Mouse (Mus musculus): ENCODE measurements at regions not wholly inside any gene's neighbourhood (a gene's known extent, or its start where the extent isn't known, plus 50 kb on each side); places are given as distances from the start of the nearest gene placed in this dataset.

DNA sequence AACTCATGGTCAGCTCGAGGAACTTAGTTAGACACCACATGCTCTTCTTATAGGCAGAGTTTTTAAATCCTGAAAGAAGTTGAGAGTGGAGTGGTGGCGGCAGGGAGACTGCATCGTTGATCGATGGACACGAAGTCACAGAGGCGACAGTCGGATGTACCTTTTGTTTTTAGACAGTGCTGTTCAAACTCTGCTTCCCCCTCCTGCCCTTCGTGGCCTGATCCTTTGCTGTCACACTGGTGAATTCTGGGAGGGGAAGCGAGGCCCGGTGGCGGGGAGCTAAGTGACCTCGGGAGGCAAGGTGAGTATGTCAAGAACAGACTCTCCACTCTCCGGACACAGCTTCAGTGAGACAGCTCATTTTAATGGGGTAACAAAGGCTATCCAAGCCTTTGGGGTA is 155.5 kb downstream of the Cog6 start:
- no peak for DNase-seq (ENCODE audit: low read depth, low spot score)

DNA sequence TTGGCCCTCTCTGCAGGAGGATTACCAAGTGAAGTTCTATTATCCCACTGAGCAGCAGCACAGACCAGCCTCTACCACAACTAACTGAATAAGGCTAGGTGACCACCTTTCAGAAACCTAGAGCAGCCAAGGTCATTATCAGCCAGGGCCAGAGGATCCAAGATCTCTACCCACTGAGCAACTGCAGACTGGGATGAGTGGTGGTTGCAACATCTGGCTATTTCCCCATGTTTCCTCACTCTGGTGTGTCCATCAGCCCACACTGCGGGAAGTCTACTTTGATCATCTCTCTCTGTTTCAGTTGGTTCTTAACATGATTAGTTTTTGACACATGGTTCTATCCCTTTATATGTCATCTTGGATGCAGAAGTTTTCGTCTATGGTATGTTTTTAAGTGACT is 157.2 kb downstream of the Cog6 start:
- no peak for DNase-seq (ENCODE audit: low read depth, low spot score)

DNA sequence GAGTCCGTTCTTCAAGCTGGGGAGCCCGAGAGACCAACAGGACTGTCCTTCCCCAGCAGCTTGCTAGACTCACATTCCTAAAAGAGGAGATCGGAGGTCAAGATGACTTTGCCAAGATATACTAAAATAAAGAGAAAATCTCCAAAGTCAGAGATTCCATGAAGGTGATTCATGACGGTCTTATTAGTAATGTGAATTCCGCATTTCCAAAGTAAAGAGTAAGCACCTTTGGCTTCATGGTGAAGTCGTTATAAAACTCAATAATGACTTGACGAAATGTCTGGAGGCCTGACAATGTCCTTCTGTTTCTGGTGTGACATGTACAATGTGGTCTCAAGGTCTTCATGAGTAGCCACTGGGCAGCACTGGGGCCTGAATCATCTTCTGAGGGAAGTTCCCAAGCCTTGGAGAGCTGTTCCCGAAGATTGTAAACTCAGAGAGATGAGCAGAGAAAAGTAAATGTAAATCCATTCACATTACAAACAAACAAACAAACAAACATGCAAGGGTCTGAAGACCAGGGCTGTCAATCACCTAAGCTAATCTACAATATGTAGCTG is 157.7 kb downstream of the Cog6 start:
- DNase-seq (ENCODE audit: low read depth, low spot score): no peak

DNA sequence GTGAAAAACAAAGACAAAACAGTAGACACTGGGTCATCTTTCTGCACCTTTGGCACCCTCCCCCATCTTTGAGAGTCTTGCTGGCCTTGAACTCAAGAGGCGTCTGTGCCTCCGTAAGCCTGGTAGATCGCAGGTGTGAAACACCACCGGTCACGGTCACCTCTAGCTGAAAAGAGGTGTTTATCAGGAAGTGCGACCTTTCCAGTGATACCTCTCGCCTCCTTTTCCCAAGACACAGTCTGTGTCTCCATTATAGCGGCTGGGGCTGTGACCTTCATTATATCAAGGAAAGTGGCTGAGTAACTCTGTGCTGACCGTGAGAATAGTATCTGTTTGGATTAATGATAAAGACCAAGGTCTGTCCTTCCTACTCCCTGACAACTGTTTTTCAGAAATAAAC is 158.8 kb downstream of the Cog6 start:
- DNase-seq (ENCODE audit: low read depth, low spot score): no peak

GRCm38 (mm10) chr3:52857076-52857475 is 160.0 kb downstream of the Cog6 start:
- no peak for DNase-seq (ENCODE audit: low read depth, low spot score)

DNA sequence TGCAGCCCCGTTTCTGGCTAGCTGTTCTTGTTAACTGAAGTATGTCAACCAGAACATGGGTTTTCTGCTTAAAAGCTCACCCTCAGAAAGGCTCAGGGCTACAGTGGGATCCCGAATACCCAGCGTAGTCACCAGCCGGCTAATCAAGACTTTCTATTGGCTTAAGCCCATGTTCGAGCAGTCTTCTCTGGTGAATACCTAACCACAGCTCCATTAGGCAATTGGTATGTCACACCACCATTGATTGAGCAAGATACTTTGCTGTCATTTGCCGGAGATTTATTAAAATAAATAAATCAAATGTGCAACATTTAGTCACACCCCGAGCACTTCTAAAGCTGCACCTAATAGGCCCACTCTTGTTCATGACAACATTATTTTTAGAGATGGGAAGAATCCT is 162.5 kb downstream of the Cog6 start:
- no peak for DNase-seq (ENCODE audit: low read depth, low spot score)

DNA sequence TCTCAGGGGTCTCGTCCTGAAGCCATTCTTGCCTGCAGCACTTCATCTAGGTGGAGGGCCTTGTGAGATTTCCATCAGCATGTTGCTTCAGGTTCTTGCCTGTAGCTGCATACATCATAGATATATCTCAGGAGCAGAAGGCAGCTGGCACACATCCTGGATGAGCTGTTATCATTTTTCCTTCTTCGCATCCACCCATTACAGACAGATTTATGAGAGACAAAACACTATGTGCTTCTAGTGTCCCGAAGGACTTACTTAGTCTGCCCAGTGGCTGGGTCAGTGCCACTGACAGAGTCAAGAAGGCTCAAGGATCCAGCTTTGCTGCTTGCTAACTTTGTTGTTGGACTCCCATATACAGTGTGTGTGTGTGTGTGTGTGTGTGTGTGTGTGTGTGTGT is 163.9 kb downstream of the Cog6 start:
- no peak for DNase-seq (ENCODE audit: low read depth, low spot score)

DNA sequence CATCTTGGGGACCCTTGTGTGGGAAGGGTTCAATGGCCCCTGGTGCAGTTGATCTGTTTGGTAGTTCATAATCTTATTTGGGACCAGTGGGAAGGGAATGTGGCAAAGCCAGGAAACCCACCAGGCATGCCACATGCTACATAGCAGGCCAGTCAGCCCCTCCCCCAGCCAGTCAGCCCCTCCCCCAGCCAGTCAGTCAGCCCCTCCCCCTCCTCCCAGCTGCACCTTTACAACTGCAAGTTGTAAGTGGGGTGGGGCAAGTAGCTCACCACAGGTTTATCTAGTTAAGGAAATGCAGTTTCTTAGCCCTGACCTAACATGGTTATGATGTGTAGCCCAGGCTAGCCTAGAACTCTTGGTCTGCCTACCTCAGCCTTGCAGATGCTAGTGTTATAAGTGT is 171.9 kb downstream of the Cog6 start:
- DNase-seq (ENCODE audit: low read depth, low spot score): no peak

DNA sequence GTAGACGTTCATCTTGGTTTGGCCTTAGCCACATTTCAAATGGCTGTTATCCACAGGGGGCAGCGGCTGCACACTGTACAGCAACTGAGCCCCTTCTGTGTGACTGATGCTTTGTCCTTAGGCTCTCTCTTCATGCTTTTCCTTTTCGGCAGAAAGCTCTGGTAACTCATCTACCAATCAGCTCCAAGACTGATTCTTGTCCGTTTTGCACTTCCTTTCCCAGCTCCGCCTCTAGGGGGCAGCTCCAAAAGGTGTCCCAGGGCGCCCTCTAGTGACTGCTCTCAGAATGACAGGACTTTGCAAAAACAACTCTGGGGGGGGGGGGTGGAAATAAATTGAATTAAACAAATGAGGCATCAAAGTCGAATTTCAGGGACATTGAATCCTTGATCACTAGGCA is 173.0 kb downstream of the Cog6 start:
- peak; percentile 87 for DNase-seq (ENCODE audit: low read depth, low spot score)

DNA sequence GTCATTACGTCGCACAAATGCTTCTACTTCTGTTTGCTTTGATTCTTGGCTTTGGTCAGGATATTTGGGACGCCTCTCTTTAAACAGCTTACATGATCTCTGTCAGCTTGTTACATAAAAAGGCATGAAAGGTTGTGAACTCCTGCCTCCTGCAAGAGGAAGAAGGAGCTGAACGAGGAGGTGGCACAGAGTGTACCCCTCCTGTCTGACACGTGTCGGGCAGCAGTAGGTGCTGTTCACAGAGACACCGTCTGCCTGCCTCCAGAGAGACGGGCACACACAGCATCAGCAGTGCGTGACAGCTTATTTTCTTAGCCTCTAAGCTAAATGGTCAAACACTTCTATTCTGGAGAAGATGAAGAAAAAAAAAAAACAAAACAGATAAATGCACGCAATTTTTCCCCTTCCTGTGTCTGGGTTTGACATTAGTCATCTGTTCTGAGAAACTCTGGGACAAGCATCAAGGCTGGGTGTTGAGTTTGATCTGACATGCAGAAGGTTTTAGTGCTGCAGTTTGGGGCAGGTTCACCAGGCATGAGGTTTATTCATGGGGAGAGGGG is 174.1 kb downstream of the Cog6 start:
- DNase-seq (ENCODE audit: low read depth, low spot score): peak; percentile 40

GRCm38 (mm10) chr3:52840160-52840953 is 176.7 kb downstream of the Cog6 start:
- no peak for DNase-seq (ENCODE audit: low read depth, low spot score)

- DNase-seq (ENCODE audit: low read depth, low spot score): no peak
Observed at GRCm38 (mm10) chr3:52838020-52838419, 179.0 kb downstream of the Cog6 start.

DNA sequence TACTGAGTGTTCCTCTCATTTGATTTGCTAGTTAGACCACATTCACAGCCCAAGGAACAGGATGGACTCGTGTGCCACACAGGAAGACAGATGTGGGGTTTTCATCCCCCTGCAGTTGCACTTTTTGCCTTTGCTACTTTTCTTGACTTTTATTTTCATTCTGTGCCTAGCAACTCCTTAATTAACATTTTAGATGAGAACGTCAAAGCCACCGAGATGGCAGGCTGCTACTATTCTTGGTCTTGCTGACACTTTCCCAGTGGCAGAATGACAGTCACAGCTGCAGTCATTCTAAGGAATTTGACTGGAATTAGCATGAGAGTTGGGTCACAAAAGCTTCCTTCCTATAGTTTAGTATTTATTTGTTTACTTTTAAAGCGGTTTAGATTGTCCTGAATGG is 179.5 kb downstream of the Cog6 start:
- DNase-seq (ENCODE audit: low read depth, low spot score): peak; percentile 60

DNA sequence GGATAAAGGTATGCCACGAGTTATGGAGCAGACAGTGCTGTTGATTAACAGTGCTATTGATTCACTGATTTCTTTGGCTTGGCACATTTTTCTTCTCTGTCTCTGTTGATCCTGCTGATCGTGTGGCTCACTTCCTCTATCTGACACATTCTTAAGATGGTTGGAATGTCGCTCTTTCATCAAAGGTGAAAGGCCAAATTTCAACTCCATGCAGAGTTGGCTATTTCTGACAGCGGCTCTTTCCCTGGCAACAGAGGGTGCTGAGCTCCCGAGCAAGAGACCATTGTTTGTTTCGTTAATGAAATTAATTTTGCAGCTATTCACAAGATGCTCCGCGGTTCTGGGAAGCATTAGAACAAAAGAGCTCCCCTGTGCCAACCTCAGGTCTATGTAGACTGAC is 180.3 kb downstream of the Cog6 start:
- DNase-seq (ENCODE audit: low read depth, low spot score): no peak

DNA sequence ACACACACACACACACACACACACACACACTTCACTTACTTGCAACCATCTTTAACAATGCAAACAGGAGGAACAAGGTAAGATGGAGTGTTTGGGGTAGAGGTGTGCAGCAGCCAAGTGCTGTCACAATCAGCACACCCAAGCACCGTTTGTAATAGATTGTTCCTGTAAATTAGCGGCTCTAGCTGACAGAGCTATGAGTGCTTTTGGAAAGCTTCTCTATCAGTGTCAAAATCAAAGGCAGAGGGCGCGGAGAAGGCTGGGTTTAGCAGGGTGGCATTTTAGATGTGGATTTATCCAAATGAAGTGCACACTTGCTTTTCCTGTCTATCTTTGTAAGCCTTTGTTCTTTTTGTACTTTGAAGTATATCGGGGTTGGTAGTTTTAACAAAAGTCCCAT is 184.6 kb downstream of the Cog6 start:
- no peak for DNase-seq (ENCODE audit: low read depth, low spot score)

- DNase-seq (ENCODE audit: low read depth, low spot score): no peak
Observed at GRCm38 (mm10) chr3:52831986-52832385, 185.1 kb downstream of the Cog6 start.

DNA sequence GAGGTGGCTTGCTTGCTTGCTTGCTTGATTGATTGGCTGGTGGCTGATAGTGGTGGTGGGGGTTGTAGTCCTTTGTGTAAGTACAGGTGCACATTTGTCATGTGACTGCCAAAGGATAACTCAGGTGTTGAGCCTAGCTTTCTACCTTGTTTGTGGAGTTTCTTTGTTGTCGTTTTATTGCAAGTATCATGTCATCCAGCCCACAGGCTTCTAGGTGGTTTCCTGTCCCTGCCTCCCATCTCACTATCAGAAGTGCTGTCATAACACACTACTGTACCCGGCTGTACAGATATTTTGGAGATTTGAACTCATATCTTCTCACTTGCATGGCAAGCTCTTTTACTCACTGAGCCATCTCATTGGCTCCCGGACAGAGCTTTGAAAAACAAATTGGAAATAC is 186.9 kb downstream of the Cog6 start:
- no peak for DNase-seq (ENCODE audit: low read depth, low spot score)

DNA sequence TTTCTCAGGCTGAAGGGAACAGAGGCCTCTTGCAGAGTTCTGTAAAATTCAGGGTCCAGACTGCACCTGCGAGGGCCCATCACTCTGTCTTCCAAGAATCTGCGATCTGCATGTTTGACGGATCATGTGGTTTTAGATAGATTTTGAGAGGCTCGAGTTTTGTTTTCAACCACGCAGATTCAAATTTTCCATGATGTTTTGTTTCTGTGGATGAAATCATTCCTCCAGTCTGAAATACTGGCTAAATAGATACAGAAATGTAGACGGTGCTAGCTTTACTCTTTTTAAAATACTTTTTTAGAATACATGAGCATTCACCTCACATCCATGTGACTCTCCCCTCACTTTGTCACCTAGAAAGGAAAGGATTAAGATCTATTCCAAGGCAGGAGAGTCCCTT is 188.0 kb downstream of the Cog6 start:
- no peak for DNase-seq (ENCODE audit: low read depth, low spot score)

GRCm38 (mm10) chr3:52828473-52828872 is 188.6 kb downstream of the Cog6 start:
- DNase-seq (ENCODE audit: low read depth, low spot score): no peak

GRCm38 (mm10) chr3:52822848-52823247 is 194.2 kb downstream of the Cog6 start:
- DNase-seq (ENCODE audit: low read depth, low spot score): no peak

- DNase-seq (ENCODE audit: low read depth, low spot score): no peak
Observed at GRCm38 (mm10) chr3:52821450-52821849, 195.6 kb downstream of the Cog6 start.

- no peak for DNase-seq (ENCODE audit: low read depth, low spot score)
Observed at GRCm38 (mm10) chr3:52818401-52818800, 198.6 kb downstream of the Cog6 start.

DNA sequence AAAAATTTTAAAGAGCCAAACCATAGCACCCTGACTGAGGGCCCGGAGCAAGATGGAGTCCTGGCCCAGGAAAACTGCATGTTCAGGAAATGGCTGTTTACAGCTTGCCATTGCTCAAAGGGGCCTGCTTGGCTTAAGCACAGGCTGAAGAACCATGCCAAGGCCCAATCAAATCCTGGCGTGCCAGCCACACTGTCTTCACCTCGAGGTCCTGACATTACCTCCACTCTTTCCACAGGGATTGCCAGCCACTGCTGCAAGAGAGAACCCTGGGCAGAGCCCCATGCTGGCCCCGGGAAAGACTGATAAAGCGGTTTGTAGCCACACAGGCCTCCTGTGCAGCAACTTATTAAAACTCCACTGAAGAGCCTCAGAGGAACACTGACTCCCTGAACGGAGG is 199.6 kb downstream of the Cog6 start:
- DNase-seq (ENCODE audit: low read depth, low spot score): no peak

Data from brain, adult 2 months (tissue).